Mouse (Mus musculus): Measurements from ENCODE around the gene Cdk11b.
"Not testable (repeated sequence)": the region's sequence is repeated elsewhere in the genome, so short reads cannot be mapped to it uniquely, and the experiment has no call there.

The Cdk11b gene

DNA sequence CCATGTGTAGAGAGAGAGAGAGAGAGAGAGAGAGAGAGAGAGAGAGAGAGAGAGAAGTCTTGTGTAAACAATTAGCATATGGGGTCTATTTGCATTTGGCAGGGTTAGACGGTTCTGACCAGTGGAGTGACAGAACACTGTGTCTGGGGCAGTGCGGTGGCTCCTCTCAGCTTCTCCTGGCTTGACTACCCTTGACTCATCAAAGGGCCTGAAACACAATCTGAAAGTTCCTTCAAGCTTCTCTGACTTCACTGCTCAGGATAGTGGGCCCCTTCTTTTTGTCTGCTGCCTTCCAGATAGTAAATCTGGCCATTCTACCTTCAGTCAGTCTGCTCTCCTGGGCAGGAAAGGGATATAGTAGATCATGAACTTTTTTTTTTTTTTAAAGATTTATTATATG is 17.8 kb upstream of the Cdk11b start:
- no peak for DNase-seq (ENCODE audit: low spot score)

DNA sequence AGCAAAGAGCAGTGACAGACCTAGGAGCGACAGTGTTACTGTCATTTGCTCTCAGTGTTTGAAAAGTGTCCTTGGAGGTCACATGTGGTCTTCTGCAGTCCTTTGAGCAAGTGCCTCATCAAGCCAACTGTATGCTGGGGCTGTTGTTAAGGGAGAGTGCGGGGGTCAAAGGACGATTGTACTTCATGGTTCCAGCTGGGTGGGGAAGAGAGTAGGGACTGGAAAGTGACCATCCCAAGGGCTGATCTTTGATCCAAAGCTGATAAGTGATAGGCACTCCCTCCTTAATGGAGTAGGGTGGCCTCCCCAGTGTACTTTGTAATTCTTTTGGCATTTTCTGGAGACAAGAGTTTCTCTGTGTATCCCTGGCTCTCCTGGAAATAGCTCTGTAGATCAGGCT is 12.8 kb upstream of the Cdk11b start:
- DNase-seq (ENCODE audit: low spot score) = no peak

GRCm38 (mm10) chr4:155613264-155613663 is 11.4 kb upstream of the Cdk11b start:
- DNase-seq (ENCODE audit: low spot score) = no peak

DNA sequence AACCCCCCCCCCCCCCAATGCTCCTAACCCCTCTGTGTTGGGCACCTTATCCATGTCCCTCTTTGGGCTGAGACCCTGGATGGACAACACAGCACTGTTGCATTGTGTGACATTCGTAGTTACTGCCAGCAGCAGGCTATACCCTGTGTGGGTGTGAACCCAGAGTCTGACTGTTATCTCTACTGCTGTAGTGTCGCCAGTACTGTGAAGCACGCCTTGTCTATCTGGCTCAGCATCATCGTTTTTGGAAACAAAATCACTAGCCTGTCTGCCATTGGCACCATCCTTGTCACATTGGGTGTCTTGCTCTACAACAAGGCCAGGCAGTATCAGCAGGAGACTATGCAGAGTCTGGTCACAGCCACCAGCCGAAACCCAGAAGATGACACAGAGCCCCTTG is 6.3 kb upstream of the Cdk11b start:
- DNase-seq (ENCODE audit: low spot score) = peak; percentile 16

DNA sequence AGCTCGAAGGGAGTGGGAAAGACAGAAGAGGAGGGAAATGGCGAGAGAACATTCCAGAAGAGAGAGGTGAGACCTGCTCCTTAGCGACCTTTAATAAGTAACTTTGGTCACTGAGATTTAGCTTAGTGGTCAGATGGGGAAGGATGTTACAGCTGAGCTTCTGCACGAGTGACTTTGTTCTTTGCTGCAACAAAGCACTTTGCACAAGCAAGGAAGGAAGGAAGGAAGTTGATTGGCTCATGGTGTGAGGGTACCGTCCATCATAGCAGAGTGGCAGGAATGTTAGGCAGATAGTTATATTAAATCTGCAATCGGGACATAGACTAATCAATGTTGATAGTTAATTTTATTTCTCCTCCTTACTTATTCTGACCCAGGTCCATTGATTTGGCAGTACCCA is 5.6 kb downstream of the Cdk11b start:
- no peak for DNase-seq (ENCODE audit: low spot score)

DNA sequence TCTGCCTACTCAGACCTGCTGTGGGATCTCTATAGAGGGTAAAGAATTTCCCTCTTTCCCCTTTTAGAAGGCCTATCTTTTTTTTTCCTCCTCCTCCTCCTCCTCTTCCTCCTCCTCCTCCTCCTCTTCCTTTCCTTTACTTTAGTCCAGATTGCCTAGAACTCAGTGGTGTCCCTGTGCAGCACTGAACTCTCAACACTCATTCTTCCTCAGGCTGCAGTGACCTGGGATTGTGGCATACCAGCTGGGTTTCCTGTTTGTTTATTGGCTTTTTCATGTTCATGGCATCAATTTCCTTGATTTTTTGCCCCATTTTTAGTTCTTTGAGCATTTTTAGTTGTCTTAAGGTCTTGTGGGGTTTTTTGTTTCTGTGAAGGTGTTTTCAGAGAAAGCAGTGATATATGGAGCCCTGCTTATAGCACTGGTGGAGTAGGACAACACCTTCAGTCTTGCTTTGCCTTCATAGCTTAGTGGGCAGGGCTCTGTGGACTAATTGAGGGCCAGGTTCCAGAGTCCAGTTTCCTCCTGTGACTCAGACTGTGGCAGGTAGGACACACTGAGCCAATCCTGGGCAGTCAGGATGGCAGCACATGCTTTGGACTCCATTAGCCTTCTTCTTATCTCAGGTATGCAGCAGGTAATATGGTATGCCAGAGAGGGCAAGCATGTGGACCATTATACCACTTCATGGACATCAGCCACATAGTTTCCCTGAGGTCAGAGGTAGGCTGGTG is 11.3 kb downstream of the Cdk11b start:
- DNase-seq (ENCODE audit: low spot score) = no peak

DNA sequence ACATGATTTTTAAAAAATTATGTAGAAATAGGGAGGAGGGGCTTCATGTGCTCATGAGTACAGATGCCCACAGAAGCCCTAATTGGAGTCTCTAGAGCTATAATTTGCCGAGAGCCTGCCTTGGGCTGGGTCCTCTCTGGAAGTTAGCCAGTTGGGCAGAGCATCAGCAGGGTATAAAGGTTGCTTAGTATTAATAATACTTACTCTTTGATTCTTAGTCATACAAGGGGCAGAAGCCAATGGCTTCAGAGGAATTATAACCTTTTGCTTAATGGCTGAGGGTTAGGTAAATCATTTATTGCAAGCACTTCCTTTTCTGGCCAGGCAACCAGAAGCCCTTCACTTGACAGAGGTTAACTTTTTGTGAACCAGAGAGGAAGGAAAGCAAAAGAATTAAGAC is 18.9 kb downstream of the Cdk11b start:
- no peak for DNase-seq (ENCODE audit: low spot score)

DNA sequence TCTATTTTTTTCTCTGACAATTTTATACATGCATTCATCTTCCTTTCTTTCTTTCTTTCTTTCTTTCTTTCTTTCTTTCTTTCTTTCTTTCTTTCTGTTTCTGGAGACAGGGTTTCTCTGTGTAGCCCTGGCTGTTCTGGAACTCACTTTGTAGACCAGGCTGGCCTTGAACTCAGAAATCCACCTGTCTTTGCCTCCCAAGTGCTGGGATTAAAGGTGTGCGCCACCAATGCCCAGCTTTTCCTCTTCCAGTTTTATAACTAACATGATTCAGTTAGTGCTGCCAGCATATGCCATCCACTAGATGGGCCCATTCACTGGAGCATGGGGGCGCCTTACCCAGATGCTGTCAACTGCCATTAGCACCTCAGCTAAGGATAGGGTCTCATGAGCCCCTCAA is 20.7 kb downstream of the Cdk11b start, which contains the start of gene Gm10563:
TSS of gene Gm10563 (minus strand) at position 101 of the 400 bp plus-strand sequence.
- not testable (repeated sequence) for DNase-seq (ENCODE audit: low spot score)

GRCm38 (mm10) chr4:155645721-155646120 is 21.1 kb downstream of the Cdk11b start:
- no peak for DNase-seq (ENCODE audit: low spot score)

GRCm38 (mm10) chr4:155649355-155649754 is 24.7 kb downstream of the Cdk11b start:
- DNase-seq (ENCODE audit: low spot score) = no peak

GRCm38 (mm10) chr4:155651553-155652269 is 27.1 kb downstream of the Cdk11b start:
- peak; percentile 77 for DNase-seq (ENCODE audit: low spot score)

DNA sequence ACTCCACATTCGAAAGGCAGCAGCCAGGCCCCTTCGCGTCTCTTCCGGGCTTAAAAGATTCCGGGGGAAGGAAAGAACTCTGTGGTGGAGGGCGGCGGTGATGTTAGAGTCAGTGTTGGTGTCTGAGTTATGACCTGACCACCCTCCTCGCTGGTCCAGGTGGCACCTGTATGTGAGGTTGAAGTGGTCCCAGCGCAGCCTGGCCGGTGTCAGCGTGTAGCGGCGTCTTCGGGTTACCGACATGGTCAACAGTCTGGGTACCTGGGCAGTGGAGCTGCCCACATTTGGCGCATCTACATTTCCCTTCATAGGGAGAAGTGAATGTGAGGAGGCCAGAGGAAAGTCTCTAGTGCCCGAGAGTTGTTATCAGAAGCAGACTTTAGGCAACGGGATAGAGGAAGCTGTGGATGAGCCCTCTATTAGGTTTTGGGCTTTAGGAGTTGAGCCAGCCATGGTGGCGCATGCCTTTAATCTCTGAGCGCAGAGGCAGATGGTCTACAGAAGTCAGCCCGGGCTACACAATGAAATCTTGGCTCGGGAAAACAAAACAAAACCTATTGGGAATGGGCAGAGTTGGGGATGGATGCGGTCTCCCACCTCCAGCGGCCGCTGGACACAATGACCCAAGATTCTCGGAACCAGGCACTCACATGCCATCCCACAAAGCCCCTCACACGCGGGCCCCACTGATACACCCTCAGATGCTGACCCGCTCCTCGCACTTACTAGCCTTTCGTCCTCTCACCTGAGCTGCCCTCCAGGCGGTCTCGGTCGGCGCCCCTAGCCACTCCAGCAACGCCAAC is 27.8 kb downstream of the Cdk11b start:
- no peak for DNase-seq (ENCODE audit: low spot score)

DNA sequence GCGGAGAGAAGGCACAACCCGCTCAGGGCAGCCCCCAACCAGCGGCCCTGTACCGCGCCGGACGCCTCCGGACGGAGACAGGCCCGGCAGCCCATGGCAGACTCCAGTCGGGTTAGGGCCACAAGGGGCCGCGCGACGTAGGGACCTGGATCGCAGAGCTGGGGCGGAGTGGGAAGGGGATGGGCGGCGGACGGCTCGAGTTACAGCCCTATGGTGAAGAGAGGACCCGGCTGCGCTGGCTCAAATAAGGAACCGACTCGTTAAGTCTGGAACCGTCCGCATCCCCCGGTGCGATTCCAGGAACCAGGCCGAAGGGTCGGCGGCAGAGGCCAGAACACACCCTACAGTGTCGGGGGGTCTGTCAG is 28.4 kb downstream of the Cdk11b start, which contains the start of gene Mmp23:
TSS of gene Mmp23 (minus strand) at position 299 of the 365 bp plus-strand sequence.
- DNase-seq (ENCODE audit: low spot score) = peak; percentile 36

DNA sequence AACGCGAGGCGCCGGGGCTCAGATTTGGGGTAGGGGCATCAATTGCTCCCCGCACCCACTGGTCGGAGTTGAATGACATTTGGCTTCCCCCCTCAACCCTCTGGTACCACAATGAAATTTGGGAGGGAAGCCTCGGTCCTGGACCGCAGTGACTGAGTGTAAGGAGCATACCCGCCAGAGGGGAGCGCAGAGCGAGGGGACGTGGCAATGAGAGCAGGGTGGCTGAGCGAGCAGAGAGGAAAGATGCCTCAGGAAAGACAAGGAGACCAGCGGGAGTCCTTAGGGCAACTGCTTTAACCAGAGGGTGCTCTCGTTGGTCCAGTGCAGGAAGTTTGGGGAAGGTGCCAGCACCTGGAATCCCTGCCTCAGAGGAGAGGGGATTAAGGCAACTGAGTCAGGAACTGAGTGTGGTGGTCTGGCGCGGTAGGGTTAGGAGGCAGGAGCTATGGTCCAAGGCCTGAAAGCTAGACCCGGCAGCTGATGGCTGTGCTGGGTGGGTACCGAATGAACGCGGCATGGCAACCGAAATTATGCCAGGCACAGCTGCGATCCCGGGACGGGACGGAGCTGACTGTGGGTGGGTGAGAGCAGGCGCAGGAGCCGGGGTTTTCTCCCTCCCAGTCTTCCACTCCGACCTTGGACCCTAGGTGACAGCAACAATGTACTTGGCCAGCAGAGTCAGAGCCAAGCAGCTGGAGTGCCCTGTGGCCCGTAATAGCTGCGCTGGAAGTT is 29.0 kb downstream of the Cdk11b start:
- peak; percentile 39 for DNase-seq (ENCODE audit: low spot score)

- DNase-seq (ENCODE audit: low spot score) = no peak
Observed at GRCm38 (mm10) chr4:155654183-155654455, 29.5 kb downstream of the Cdk11b start.

DNA sequence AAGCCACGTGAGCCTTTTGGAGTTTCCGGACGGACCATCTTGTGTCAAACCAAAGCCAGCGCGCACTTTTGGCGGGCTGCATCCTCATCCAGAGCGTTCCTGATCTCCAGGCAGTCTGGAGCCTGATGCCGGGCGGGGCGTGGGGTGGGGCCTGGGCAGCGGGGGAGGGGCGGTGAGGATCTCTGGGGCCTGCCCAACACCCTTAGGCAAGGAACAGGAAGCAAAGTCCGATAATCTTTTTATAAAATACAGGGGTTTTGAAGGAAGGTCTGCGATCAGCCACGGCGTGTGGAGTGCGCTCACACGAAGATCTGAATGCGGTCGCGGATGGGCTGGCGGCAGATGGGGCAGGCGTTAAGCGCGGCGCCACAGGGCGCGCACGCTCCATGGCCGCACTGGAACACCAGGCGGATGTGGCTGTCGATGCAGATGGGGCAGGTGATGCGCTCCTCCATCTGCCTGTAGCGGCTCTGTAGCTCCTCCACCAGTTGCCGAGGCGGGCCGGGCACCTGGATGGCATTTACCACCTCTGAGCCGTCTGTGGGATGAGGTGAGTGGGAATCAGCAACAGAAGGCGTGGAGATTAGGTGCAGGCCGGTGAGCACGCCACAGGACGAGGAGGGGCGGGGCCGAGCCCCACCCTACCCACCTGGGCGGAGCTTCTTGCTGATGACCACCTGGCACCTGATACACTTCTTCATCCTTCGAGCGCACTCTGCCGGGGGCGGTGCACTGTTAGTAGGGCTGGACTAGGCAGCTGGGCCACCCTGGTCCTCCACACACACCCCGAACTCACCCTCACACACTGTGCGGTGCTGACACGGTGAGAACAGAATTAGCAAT is 30.0 kb downstream of the Cdk11b start:
- peak; percentile 37 for DNase-seq (ENCODE audit: low spot score)

DNA sequence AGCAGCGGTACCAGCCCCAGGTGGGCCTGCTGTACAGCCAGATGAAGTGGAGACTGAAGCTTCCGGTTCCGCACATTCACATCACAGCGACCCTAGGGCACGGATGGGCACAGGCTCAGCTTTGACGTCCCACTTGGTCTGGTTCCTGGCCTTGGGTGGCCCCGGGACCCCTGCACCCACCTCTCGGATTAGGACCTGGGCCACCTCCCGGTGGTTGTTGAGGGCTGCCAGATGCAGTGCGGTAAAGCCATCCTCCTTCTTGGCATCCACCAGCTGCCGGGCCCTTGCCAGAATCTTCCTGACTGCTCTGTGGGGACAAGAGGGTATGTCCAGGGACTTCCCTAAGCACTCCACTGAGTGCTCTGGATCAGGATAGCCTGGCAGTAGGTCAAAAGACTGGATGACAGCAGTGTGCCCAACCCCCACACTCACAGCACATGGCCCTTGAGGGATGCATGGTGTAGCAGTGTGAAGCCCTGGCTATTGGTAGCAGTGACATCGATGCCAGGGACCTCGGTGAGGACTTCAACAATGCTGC is 31.6 kb downstream of the Cdk11b start:
- DNase-seq (ENCODE audit: low spot score) = no peak

- no peak for DNase-seq (ENCODE audit: low spot score)
Observed at GRCm38 (mm10) chr4:155658961-155659360, 34.3 kb downstream of the Cdk11b start.

GRCm38 (mm10) chr4:155660641-155661040 is 36.0 kb downstream of the Cdk11b start:
- peak; percentile 12 for DNase-seq (ENCODE audit: low spot score)

GRCm38 (mm10) chr4:155666903-155667302 is 42.2 kb downstream of the Cdk11b start:
- DNase-seq (ENCODE audit: low spot score) = no peak
